Mouse (Mus musculus) central nervous system, embryonic 11.5 days (tissue): ENCODE data around the gene Anpep. TPM values are rescaled to one million over a fixed set of nuclear protein-coding genes. Genes with fewer than 3 reads are reported as not detected.

Experiments
- polyA plus RNA-seq: library from polyadenylated mRNA; depleted of rRNA; stranded (reverse); fragments of >200 nt; gene quantifications from 2 replicates; pipeline ENCODE4 v1.2.3, GENCODE M21; 2012; rRNA removed

Anpep gene
- polyA plus RNA-seq: 5.5 and 7.9 TPM in 2 replicates

DNA sequence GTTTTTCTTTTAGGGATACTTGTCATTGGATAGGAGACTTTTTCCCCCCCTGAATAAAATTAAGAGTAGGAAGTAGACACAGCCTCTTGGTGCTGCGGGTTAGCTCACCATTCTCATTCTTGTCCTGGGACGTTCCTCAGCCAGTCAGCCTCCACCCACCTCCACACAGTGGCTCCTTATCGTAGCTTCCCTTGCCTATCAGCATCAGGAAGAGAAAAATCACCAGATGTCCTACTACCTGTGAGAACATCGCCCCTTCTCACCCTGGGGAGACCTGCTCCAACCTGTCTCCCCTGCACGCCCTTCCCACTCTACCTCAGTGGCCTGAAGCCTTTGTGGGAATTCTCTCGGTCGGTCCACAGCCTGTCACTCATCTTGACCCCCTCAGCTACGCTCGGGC is at the start of gene Anpep:
Gene Anpep (minus strand): TSS at position 249 of the 400 bp plus-strand sequence.

DNA sequence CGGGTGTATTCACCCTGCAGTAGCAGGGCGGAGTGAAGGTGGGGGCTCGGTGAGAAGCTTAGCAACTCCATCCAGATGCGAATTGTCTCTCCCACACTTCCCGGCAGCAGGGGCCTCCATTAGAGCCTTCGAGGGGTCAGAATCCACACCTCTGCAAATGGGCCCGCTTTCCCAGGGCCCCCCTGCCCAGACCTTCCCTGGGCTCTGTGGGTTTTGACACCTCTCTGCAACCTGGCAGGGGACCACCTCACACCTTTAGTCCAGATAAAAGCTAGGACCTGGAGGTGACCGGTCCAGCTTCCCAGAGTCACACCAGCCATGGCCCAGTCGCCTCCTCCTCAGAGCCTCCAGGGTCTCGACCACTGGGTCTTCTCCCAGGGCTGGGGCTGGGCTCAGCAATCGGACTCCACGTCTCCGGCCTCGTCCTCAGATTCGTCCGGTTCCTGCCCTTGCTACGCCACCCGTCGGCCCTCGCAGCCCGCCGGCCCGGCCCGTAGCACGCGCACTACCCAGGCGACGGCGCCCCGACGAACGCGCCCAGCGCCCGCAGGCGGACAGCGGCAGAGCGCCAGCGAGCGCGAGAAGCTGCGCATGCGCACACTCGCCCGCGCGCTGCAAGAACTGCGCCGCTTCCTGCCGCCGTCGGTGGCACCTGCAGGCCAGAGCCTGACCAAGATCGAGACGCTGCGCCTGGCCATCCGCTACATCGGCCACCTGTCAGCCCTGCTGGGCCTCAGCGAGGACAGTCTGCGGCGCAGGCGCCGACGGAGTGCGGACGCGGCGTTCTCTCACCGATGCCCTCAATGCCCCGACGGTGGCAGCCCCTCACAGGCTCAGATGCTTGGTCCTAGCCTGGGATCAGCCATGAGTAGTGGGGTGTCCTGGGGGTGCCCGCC is 50.0 kb downstream of the Anpep start, which contains the start of gene Mesp2:
Gene Mesp2 (plus strand): TSS at position 117 of the 896 bp plus-strand sequence.

DNA sequence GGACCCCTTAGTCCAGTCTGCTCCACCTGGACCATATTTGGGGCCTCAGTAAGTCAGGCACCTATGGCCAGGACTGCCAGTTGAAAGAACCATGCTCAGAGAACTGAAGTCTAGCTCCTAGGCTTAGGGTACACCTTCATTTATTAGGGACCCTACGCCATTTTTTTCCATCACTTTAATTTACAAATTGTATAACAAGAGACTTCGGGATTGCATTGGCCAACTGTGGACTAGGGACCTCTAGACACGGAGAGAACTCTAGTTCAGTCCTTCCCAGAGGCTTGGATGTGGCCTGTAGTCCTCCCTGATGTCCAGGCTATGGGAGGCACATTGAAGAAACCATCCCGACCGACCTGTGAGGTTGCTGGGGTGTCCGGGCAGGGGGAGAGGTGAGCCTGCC is 67.2 kb downstream of the Anpep start, which contains the start of gene Mesp1:
Gene Mesp1 (minus strand): TSS at position 101 of the 400 bp plus-strand sequence.

Other genes starting within 250 kb of the Anpep start
- 1.2 and 5.7 TPM in 2 replicates for gene Rhcg, start 243.4 kb downstream of the Anpep start, polyA plus RNA-seq
- gene Ticrr, start 200.9 kb downstream of the Anpep start, polyA plus RNA-seq: 12.0 and 12.1 TPM in 2 replicates
- 10.9 and 16.5 TPM in 2 replicates for gene Kif7, start 145.3 kb downstream of the Anpep start, polyA plus RNA-seq
- gene Plin1, start 128.2 kb downstream of the Anpep start, polyA plus RNA-seq: 0.09 and 0.13 TPM in 2 replicates
- 7.1 and 10.9 TPM in 2 replicates for gene Pex11a, start 117.9 kb downstream of the Anpep start, polyA plus RNA-seq
- 0.29 and 0.36 TPM in 2 replicates for gene Wdr93, start 117.9 kb downstream of the Anpep start, polyA plus RNA-seq
- not detected in 2 replicates for gene Mesp1, start 67.3 kb downstream of the Anpep start, polyA plus RNA-seq
- gene Mesp2, start 50.3 kb downstream of the Anpep start, polyA plus RNA-seq: 0.30 and 0.37 TPM in 2 replicates
- gene Ap3s2, start 59.6 kb upstream of the Anpep start, polyA plus RNA-seq: 32.6 and 34.4 TPM in 2 replicates
- 13.3 and 13.5 TPM in 2 replicates for gene Arpin, start 74.3 kb upstream of the Anpep start, polyA plus RNA-seq
- gene Zfp710, start 163.8 kb upstream of the Anpep start, polyA plus RNA-seq: 31.7 and 32.5 TPM in 2 replicates